Mouse (Mus musculus) thymus, adult 18-20 months (tissue): ENCODE data around the gene Plekhg1.

Experiments used
- DNase-seq, 2 experiments: peaks; one replicate each; pipeline ENCODE4 v3.0.0; 2022; ENCODE audit warnings: mixed read lengths in 2 of 2

The Plekhg1 gene

GRCm38 (mm10) chr10:3743826-3744225 is 3.7 kb downstream of the Plekhg1 start:
- no peak for DNase-seq

DNA sequence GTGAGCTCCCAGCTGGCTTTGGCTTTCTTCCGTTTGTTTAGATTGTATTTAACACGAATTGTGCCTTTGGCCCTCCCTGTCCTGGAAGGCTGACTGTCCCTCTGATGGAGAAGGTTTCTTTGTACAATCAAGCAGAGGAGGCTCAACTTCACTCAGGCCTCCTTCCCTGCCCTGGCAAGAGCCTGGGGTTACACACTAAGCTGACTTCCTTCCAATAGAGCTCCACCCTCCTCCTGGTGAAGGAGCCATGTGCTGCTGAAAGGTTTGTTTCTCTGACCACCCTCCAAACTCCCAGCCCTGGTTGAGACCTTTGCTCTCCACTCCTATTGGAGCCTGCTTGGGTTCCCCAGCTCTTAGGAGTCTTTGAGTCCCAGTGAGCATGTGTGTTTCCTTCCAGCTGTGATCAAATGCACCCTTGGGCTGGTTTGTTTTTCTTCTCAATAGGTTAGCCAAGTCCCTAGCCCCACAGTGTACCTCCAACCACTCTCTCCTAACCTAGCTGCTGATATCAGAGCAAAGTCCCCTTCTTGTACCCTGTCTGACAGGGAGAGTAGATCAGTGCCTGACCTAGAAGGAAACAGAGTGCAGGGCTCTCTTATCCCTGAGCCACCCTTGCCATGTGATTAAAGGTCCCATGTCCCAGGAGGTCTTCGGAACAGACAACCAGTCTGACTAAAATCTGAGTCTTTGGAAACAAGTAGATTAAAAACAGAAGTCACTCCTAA is 6.8 kb downstream of the Plekhg1 start:
- DNase-seq: no peak

DNA sequence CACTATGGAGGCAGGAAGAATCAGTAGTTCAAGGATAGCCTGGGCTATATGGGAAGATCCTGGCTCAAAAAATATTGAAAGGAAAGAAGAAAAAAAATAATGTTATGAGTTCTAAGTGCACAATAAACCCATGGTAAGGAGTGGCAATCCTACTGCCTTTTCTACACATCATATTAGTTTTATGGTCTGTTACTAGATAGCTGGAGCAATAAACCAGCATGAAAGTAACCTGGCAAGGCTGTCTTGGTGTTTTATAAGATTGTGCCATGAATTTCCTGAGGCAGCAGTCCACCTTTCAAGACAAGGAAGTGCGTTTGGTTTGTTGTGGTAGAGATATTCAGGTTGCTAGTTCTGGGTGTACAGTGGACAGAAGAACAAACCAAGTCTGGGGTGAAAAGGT is 9.4 kb downstream of the Plekhg1 start:
- no peak for DNase-seq

DNA sequence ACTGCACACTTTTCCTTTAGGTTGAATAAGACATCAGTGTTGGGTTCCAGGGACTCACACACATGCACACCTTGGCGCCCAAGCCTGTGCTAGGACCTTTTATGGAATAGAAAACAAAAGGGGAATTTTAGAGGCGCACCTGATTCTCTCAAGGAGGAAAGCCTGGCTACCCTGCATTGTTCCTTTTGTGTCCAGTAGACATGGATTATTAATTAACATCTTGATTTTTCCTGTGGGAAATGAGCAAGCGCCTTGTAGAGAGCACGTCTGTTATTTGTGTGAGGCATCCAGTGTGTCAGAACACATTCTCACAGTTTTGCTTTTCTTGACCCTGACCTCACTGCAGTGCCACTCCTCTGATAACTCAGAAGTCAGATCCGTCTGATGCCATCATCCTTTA is 21.8 kb downstream of the Plekhg1 start:
- no peak for DNase-seq

DNA sequence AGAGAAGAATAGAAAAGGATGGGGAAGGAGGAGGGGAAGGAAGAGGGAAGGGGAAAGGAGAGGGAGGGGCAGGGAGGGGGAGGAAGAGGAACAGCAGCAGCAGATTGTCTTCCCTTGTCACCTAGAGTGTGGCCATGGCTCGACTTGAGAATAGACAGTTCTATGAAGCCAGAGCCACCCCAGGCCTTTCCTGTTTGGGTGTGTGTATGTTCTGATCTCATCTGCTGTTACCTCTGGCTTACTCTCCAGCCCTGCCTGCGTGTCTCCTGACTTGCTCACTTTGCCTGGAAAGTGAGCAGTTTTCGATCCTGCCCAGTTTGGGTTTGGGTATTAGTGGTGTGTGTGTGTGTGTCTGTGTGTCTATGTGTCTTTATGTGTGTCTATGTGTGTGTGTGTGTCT is 23.0 kb downstream of the Plekhg1 start:
- DNase-seq: no peak

DNA sequence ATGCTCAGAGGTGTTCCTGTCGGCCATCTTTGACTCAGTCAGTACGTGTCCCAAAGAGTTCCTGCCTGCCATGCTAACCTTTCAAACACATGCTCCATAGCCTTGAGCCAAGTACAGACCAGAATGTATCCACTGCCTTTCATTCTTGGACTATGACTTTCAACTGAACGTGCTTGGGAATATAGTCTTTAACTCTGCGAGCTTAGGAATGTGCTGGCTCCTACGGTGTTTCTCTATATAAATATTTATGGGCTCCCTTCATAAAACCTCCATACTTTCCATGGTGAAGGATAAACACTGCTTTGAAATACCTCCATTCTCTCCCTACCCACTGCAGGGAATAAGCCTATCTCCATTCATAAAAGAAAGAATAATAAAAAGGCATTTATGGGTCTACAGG is 29.0 kb downstream of the Plekhg1 start:
- no peak for DNase-seq

DNA sequence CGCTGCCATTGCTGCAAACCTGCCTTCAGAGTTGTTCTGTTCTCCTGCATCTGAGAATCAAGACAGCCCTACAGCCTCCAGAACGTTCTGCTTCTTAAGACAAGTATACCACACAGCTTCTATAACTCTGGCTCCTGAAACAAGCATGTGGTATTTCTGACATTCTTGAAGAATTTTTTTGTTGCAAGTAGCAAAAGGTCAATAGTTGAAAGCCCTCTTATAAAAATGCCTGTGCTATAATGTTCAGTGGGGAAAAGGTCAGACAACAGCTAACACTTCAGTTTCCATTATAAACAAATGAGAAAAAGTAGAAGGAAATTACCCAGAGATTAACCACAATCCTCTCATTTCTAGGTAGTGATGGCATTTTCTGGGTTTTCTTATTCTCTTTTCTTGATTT is 34.2 kb downstream of the Plekhg1 start:
- no peak for DNase-seq

- DNase-seq: no peak
Observed at GRCm38 (mm10) chr10:3776761-3777160, 36.6 kb downstream of the Plekhg1 start.

DNA sequence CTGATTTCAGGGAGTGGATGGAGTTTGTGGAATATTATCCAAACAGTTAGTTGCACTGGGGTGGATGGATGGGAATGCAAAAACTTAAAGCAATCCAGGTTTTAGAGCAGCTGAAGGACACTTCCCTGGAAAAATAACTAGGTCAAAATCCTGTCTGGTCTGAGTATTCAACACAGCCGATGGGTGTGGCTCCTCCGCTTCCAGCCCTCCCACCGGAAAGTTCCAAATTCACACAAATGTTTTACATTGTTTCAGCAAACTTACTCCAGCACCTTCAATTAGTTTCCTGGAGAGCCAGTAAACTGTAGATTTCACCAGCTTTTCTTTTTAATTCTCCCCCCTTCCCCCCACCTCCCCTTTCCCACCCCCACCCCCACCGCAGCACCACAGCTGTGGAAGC is 45.2 kb downstream of the Plekhg1 start:
- no peak for DNase-seq

- DNase-seq: no peak
Observed at GRCm38 (mm10) chr10:3786531-3786930, 46.4 kb downstream of the Plekhg1 start.

- DNase-seq: no peak
Observed at GRCm38 (mm10) chr10:3787006-3787405, 46.8 kb downstream of the Plekhg1 start.

- DNase-seq: no peak
Observed at GRCm38 (mm10) chr10:3793825-3794224, 53.7 kb downstream of the Plekhg1 start.

- no peak for DNase-seq
Observed at GRCm38 (mm10) chr10:3799455-3799854, 59.3 kb downstream of the Plekhg1 start.

DNA sequence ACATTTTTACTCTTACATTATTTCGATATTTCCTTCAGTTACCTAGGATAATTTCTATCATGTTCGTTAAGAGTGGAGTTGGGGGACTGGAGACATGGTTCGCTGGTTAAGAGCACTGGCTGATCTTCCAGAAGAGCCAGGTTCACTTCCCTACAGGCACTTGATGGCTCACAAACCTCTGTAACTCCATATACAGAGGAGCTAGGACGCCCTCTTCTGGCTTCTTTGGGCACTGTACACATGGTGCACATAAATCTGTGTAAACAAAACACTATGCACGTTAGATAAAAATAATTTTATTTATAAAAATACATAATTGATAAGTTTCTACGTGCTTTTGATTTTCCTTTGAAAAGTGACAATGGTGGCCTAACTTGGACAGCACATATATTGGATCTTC is 61.1 kb downstream of the Plekhg1 start:
- no peak for DNase-seq

DNA sequence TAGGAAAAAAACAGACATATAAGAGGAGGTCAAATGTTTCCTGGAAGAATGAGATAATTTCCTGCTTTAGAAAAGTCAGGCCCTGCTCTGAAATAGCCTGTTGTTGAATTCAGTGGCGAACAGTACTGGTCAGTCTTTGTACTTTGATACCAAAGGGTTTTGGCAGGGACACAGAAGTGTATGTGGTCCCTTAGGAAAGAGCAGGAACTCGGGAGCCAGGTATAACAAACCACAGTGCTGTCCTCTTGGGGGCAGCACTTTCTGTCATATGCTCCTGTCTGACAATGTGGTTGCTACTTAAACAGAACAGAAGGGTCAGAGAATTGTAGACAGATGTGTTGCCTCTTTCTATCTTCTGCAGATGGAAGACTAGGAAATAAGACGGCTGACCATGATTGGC is 65.2 kb downstream of the Plekhg1 start:
- no peak for DNase-seq

- DNase-seq: no peak
Observed at GRCm38 (mm10) chr10:3807980-3808379, 67.8 kb downstream of the Plekhg1 start.

GRCm38 (mm10) chr10:3810476-3811273 is 70.5 kb downstream of the Plekhg1 start:
- no peak for DNase-seq

DNA sequence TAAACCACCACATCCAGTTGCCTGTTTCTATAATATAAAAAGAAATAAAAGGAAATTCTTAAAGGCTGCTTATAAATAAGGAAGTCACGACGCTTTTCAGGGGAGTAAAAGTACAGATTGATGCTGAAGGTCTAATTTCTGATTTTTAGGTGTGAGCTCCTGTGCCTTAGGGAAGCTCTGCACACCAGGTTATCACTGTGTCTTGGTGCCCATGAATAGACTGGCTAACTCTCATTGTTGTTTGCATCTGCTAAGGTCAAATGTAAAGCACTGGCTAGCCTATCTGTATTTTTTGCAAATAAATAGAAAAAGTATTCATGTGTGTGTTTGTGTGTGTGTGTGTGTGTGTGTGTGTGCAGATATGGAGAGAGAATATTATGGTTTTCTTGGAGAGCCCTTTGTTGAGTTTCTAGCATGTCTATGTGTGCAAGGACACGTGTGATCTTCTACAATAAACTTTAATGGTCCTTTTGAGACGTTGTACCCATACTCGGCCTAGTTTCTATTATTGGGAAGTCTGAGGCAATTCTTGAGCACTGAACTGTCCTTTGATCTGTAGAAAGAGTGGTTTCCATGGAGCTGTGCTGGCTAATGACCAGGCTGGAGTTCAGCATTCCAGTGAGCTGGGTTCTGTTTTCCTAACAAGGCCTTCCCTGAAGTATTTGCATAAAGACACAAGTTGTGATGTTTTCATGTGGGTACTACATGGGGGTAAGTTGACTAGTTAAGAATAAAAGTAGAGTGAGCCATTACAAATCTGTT is 79.0 kb downstream of the Plekhg1 start:
- no peak for DNase-seq

GRCm38 (mm10) chr10:3823826-3824225 is 83.7 kb downstream of the Plekhg1 start:
- DNase-seq: no peak

DNA sequence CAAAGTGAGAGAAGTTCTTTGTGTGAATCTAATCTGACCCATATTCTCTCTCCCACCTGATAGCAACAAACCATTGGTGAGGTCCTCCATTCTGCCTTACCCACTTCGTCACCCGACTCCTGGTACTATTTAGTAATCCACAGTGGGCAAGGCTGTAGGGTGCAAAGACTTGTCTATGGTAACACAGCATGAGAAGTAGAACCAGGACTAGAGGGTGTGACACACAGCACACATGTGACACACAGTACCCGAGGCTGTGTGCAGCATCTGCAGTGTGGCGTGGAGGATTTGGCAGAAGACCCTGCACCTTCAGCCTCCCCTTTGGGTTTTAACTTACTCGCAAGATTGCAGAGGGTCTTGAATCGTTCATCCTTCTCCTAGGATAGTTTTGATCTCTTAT is 85.9 kb downstream of the Plekhg1 start:
- no peak for DNase-seq

GRCm38 (mm10) chr10:3827368-3827767 is 87.2 kb downstream of the Plekhg1 start:
- DNase-seq: no peak

- no peak for DNase-seq
Observed at GRCm38 (mm10) chr10:3829472-3829871, 89.3 kb downstream of the Plekhg1 start.

GRCm38 (mm10) chr10:3830618-3831017 is 90.5 kb downstream of the Plekhg1 start:
- DNase-seq: no peak
